Mouse (Mus musculus) right cerebral cortex, postnatal 36 days (tissue): ENCODE measurements around the gene Clec2i.
"Not testable (repeated sequence)": the region's sequence is repeated elsewhere in the genome, so short reads cannot be mapped to it uniquely, and the experiment has no call there.

Source experiments
- DNase-seq, 2 experiments: peaks; one replicate each; pipeline ENCODE4 v3.0.0; 2022; ENCODE audit warnings: low spot score in 2 of 2, mixed read lengths in 1 of 2

The Clec2i gene

DNA sequence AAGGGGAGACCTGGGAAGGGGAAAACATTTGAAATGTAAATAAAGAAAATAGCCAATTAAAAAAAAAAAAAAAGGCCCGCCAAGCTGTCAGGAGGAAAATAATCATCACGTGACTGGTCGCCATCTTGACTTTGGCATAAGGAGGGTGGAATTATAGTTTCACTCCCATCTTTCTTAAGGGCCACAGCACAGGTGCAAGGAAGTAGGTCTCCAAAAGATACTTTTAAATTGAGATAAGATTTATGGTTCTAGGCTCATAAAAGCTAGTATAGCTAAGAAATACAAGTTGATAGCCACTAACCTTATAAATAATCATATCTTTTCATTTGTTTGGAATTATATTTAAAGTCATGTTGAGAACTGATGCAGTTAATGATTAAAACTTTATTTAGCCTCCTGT, 32.5 kb upstream of the Clec2i start:
- no peak for DNase-seq

DNA sequence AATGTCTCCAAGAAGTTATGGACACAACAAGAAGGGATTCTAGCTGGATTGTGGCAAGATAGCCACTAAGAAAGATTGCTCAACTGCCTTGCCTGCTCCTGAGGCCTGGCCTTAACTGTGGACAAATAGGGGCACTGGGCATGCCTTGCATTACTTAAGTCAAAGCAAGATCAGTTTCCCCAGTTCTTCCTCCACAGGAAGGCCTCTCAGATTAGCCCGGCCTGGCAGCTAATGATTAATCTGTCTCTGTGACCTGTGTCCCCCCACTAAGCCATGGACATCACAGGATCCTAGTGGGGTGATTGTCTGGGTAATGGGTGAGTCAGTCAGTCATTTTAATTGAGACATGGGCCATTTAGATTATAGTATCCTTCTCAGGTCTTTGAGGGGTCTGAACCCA, 31.9 kb upstream of the Clec2i start:
- DNase-seq: no peak

DNA sequence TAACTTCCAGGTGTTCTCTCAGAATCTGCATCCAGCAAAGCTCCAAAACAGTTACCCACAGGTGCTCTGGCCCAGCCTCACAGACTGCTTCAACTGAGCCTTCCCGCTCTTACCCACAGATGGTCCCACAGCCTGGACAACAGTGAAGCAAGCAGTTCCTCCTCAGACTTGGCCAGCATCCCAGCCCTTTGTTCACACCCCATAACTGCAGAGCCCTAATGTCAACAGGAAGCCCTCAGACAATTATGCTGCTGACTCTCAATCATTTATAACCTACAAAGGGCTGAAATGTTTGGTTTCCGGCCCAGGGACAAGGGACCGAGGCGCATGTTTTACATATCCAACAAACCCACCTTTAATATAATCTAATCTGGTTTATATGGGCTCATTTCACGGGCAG, 31.1 kb upstream of the Clec2i start:
- DNase-seq: peak in 1 of 2 experiments; percentile 14

DNA sequence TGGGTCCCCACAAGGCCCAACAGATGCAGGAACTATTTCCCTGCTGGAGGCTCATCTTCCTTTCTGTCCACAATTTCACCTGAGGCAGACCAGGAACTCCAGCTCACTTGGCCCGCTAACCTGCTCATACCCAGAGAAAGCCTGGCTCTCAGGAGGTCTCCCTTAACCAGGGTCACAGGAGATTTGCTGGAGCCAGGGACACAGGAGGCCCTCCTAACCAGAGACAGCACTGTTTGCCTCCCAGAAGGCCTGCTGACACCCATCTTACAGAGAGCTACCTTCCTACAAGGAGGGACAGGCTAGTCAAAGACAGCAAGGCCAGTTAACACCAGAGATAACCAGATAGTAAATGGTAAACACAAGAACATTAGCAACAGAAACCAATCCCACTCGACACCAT, 29.4 kb upstream of the Clec2i start:
- DNase-seq: no peak

DNA sequence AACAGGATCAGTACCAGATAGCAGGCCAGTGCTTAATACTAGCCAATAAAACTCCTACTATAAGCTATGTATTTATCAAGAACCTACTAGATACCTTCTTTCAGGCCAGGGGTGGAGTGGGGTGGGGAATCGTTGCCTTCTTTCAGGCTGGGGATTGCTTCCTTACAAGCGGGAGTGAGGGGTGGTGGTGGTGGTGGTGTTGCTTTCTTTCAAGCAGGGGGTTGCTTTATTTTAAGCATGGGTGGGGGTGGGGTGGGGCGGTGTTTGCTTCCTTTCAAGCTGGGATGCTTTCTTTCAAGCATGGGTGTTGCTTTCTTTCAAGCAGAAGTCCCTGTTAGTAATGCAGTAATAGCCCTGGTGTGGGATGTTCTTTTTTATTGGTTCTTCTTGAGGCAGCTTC, 18.5 kb upstream of the Clec2i start:
- no peak for DNase-seq

DNA sequence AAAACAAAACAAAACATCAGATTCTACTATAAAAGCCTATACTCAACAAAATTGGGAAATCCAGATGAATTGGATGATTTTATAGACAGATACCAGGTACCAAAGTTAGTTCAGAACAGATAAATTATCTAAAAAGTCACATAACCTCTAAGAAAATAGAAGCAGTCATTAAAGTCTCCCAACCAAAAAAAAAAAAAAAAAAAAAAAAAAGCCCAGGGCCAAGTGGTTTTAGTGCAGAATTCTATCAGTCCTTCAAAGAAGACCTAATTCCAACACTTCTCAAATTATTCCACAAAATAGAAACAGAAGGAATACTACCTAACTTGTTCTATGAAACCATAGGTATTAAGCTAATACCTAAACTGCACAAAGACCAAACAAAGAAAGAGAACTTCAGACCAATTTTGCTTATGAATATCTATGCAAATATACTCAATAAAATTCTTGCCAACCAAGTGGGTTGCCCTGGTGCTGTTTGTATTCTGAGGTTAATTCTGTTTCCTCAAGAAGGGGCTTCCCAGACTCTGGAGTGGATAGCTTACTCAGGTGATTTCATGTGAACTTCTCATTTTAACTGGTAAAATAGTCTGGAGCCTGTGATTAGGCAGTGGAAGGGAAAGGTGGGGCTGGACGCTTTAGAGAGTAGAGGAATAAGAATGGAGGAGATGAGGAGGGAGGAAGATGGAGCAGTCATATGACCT, 15.3 kb upstream of the Clec2i start:
- DNase-seq: no peak

DNA sequence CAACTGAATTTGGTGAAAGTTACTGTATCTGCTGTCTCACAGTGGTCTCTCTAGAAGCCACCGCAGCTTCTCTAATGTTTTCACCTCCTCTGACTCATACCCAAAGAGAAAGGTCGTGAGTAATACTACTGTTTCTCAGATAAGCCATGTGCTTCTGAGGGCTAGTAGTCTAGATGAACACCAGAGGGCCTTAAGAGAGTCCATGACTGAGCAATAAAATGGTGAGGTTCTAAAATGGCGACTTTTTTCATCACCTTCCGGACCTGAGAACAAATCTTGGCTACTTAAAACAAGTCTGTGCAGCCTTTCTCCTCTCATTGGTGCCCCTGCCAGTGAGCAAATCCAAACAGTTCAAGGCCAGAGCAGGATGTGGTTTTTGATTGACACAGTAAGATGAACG, 1.4 kb downstream of the Clec2i start:
- DNase-seq: no peak

DNA sequence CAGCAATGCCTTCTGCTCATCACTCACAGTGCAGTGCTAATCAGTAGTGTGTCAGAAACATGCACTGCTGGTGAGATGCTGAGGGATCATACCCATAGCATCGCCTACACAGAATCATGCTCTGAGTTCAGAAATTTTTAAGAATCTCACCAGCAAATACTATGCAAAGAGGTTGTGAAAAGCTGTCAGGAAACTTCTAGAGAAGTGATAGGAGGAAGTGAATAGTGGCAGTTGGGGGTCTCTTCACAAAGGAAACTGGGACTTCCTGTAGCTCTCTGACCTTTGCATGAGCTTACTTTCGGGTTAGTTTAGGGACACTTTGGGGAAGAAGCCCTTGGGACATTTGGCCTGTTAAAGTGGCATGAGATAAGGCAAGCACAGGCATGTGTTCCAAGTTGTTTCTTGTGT, 3.6 kb downstream of the Clec2i start, which contains the start of gene BC035044:
TSS of gene BC035044 (minus strand) at position 179 of the 408 bp plus-strand sequence.
- no peak for DNase-seq

DNA sequence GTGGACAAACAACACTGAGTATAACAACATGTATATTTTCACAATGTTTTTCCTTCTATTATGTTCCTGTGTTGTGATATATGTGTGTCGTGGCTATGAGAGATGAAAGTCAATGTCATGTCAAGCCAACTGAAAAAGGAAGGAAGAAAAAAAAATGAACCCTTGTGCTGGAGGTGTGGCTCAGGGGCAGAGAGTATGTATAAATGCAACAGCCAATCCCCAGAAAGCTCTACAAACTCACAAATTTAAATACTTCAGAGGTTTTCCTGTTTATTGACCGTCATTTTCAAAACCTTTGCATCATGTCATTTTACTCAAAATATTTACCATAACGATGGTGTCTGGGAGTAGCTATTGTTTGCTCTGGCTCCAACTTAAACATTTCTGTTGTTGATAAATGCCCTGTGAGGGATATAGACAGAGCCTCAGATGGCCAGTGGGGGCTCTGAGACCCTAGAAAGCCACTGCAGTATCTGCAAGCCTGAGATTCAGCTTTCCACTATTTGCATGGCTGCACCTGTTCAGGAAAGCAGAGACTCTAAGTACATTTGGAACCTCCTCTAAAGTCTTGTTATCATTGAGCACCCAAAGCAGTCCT, 8.1 kb downstream of the Clec2i start:
- no peak for DNase-seq

DNA sequence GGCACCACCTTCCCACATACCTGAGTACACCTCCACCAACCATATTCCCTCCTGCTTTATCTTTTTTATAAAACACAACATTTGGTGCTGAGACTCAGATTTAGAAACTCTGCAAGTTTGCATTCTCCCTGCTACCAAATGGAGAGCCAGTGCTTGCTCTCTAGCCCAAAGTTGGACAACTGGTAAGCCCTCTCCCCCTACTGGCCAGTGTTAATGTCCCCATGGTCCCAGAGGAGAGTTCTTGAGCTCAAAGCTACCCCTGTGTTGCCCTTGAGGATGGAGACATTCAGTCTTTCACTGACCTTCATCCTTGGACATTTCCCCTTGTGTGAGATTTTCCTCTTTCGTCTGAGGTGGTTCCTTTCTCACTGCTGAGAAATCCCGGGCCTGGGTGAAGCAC, 12.7 kb downstream of the Clec2i start:
- no peak for DNase-seq

DNA sequence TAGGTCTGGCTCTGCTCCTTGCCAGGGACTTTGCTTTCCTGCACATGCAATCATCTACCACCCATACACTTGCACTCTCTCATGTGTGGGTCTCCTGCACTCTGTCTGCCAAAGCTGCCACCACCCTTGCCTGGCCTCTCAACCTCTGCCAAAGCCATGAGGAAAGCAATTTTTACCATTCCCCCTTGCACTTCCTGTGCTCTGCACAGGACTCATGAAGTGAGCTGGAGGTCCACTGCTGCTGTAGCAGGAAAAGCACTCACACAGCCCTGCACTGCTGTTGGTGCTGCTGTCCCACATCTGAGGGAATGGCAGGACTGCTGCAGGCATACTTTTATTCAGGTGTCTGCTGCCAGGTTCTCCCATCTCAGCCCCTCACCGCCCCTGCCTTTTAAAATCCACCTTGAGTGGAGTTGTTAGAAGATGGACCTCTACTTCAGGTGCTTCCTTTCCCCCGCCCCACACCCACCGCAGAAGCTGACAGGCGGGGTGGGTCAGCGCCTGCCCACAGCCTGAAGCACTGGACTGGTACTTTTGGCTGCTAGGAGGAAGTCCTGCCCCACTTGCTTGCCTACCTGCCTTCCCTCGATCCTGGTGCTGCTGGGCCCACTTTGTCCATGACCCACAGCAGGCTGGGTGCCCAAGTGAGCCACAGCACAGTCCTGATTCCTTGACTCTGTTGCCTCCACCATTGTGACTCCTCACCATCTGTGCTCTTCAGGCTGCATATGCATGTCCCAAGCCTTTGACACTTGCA, 13.6 kb downstream of the Clec2i start:
- DNase-seq: not testable (repeated sequence)

DNA sequence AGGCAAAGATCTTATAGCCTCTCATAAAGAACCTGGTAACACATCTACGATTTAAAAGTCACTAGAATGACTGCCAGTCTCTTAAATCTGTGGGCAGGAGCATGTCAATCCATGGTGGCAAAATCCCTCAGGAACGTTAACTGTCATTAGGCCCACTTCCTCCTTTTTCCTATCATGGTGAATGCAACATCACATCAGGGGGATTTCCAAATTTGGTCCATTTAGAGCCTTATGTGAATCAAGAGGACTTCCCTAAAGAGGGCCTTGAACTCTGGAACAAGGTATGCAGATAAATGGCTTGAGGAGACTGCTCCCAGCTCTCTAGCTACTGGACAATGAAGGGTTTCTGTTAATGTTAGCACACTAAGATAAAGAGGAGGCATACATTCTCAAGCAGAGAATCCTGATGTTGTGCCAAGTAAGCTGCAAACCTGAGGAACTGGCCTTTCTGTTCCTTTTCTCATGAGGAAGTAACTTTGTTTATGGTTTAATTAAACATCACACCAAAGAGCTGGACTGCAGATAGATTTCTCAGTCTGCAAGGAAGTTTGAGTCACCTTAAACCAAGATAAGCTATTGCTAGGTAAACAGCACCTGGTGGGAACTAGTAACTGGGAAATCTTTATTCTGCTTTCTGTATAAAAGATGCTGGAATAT, 26.3 kb downstream of the Clec2i start:
- DNase-seq: no peak

DNA sequence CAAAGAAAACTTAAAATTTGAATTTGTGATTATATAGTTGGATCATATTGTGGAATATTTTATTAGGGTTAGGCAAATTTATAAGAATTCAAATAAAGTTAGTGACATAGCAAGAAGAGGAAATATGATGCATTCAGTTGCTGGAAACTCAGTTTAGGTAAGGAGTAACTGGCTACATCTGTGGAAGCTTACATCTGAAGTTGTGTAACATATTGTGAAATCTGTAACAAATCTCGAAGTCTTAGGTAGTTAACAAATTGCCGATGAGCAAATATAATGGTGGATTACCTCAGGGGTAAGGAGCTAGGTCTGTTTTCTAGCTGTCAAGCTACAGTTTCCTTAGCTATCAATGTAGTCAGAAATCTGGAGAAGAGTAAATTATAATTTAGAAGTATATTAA, 29.9 kb downstream of the Clec2i start:
- no peak for DNase-seq

DNA sequence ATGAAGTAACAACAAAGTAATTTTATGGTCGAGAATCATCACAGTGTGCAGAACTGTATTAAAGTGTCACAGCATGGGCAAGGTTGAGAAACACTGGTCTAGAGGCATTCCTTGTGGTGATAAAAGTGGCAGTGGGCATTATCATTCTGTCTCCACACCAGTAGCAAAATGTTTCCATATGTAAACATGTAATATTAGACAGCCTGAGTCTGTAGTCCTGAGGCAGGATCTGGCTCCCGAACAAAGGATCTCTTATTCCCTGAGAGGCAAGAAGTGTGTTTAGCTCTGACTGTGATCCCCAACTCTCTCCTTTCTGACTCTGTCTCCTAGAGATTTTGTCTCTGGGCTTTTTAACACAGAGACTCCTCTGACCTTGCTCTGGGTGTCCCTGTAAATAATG, 45.7 kb downstream of the Clec2i start:
- DNase-seq: no peak

DNA sequence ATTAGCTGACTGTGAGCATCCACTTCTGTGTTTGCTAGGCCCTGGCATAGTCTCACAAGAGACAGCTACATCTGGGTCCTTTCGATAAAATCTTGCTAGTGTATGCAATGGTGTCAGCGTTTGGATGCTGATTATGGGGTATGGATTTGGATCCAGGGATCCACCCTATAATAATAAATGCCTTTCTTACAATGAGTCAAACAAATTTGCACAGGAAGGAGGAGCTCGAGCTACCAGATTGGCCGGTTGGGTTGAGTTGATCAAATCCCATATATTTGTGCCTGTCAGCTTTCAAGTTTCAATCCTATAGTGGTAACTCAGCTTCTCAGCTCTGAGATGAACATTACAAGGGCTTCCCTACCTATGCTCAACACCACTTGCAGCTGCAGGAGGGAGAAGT, 46.7 kb downstream of the Clec2i start, which contains the start of gene Clec2g:
TSS of gene Clec2g (plus strand) at position 301 of the 400 bp plus-strand sequence.
- not testable (repeated sequence) for DNase-seq

DNA sequence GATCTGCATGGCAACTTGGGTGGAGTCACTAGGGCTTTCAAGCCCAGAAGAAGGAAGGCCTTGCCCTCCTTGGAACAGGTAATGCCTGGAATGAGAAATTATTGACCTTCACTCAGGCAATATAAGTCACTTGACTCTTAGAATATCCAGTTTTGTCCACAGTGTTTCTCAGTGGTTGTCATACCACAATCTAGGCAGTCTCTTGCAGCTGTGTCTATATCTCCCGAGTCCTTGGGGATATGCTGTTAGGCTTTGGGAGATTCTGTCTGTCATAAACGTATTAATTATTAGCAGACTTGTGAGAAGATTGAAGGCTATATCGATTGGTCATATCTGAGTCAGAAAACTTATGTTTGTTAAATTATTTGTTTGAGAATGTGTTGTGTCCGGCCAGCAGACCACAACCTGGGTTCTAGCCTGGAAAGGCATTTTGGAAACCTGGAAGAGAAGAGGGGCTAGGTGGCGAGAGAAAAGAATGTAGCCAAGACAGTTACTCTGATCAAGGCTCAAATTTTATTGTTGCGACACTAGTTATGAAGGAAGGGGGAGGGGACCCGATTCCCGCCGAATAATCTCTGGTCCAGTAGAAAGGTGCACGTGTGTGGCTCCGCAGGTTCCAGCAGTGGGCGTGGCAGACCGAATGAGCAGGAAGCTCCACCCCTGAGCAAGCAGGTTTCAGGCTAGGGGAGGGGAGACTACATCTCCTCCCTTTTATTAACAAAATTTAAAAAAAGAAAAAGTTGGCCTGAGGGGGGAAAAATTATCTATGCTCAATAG, 48.7 kb downstream of the Clec2i start:
- DNase-seq: not testable (repeated sequence)

DNA sequence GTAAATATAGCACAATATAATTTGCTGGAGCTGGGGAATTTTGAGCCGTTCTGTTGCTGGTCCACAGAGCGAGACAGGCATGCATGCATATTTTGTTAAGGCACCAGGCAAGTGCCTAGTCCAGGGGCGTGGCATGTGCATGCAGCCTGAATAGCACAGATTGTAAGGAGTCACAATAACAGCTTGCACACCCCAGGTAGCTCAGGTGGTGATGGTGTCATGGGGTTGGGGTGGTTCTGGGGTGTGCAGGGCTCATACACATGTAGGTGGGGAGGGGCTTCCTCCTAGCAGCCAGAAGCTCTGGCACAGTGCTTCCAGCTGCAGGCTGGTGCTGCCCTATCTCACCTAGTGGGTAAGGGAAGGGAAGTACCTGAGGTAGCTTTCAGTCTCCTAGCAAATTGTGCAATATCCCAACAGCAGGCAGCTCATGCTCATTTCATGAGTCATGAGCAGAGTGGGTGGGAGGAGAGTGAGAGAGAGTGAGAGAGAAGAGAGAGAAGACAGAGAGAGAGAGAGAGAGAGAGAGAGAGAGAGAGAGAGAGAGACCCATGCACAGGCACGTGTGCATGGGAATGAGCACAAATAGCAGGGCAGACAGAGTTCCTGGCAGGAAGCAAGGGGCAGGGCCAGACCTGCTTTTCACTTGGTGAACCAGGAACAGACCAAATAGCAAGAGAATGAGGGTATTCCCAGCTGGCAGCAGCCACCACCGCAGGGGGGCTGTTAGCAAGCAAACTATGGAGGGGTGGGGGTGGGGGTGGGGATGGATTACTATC, 54.4 kb downstream of the Clec2i start:
- peak in 1 of 2 experiments; percentile 1 for DNase-seq

DNA sequence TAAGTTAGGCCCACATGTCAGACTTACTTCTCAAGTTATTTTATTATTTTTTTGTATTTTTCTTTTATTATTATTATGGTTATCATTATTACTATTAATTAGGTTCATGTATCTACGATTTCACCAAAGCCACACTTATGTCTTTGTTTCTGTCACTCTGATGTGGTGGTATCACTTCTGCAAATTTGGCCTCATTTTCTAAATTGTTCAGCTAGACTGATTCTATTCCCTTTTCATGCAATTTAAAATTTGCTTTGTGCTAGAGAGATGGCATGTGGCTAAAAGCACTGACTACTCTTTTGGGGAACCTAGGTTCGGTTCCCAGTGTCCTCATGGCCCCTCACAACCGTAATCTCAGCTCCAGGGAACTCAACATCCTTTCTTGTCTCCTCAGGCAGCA, 58.2 kb downstream of the Clec2i start:
- no peak for DNase-seq
